10 mouse cellular contexts compared by ENCODE assay signal in the genomic region with DNA sequence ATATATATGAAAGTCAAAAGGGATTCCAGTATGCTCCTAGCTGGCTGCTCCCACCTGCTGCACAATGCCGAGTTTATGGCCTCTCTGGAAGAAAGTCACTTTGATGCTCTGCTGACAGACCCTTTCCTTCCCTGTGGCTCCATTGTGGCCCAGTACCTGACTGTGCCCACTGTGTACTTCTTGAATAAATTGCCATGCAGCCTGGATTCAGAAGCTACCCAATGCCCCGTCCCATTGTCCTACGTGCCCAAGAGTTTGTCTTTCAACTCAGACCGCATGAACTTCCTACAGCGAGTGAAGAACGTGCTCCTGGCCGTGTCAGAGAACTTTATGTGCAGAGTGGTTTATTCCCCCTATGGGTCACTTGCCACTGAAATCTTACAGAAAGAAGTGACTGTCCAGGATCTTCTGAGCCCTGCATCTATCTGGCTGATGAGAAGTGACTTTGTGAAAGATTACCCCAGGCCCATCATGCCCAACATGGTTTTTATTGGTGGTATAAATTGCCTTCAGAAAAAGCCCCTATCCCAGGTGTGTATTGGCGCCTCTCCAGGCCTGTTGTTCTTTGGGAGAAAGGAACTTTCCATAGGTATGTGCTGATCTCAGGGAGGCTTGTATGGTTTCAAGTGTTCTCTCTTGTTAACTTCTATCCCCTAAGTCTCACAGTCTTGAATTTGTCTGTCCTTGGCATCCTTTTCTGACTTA. TPM values are rescaled to one million over a fixed set of nuclear protein-coding genes. Genes with fewer than 3 reads are reported as not detected.
DNase-seq lines count a peak whose midpoint lies in the region; ATAC-seq lines count a peak whose summit lies in the region.
"Had no signal": no experiment of that assay in that cellular context is flagged by ENCODE, and none has a peak within 500 bp of the region (broad histone marks: within the 10 kb centered on the region; RNA-seq: fewer than 3 reads in every experiment).

No protein-coding gene starts in this region.

- no peaks in the 10 kb centered on the region for H3K4me1 ChIP-seq in heart, embryonic 10.5 days
- H3K4me1 ChIP-seq in midbrain, embryonic 14.5 days (ENCODE audit: control insufficient read depth, insufficient read depth, low read length), result no peaks in the 10 kb centered on the region
- H3K4me1 ChIP-seq: embryonic facial prominence, embryonic 15.5 days had no signal

- intact Hi-C loops in heart, postnatal 36 days (cut with DNase I), result no loop called here

- no peaks in the 10 kb centered on the region for H3K27me3 ChIP-seq in heart, embryonic 10.5 days (ENCODE audit: insufficient read depth, poor library complexity, severe bottlenecking)
- no peaks in the 10 kb centered on the region for H3K27me3 ChIP-seq in midbrain, embryonic 14.5 days (ENCODE audit: control insufficient read depth, insufficient read depth, low read length)
- H3K27me3 ChIP-seq: embryonic facial prominence, embryonic 15.5 days; liver, embryonic 13.5 days had no signal

- no peaks in the 10 kb centered on the region for H3K36me3 ChIP-seq in heart, embryonic 10.5 days
- H3K36me3 ChIP-seq in midbrain, embryonic 14.5 days (ENCODE audit: control insufficient read depth, insufficient read depth, low read length), result no peaks in the 10 kb centered on the region
- H3K36me3 ChIP-seq: embryonic facial prominence, embryonic 15.5 days; liver, embryonic 13.5 days had no signal

- H3K4me3 ChIP-seq in heart, embryonic 10.5 days, result no peak overlapping the region
- H3K4me3 ChIP-seq in midbrain, embryonic 14.5 days (replicated peaks; ENCODE audit: low read depth, low read length), result no peak overlapping the region
- H3K4me3 ChIP-seq: embryonic facial prominence, embryonic 15.5 days; liver, embryonic 13.5 days had no signal

- H3K9ac ChIP-seq in midbrain, embryonic 14.5 days (replicated peaks; ENCODE audit: low read length), result no peak overlapping the region
- H3K9ac ChIP-seq: embryonic facial prominence, embryonic 15.5 days; liver, embryonic 13.5 days had no signal

- peaks cover 59% of the 10 kb centered on the region for H3K9me3 ChIP-seq in heart, embryonic 10.5 days
- H3K9me3 ChIP-seq in midbrain, embryonic 14.5 days (ENCODE audit: control insufficient read depth, low read length), result peaks cover 60% of the 10 kb centered on the region

- H3K27ac ChIP-seq in heart, embryonic 10.5 days, result no peak overlapping the region
- no peak overlapping the region for H3K27ac ChIP-seq in midbrain, embryonic 14.5 days (replicated peaks; ENCODE audit: low read depth, low read length)
- H3K27ac ChIP-seq: embryonic facial prominence, embryonic 15.5 days; liver, embryonic 13.5 days had no signal

- 0 out of 2 replicates have a peak, but pooled peaks have one; percentile 6 for ATAC-seq in granulocyte monocyte progenitor cell, adult 5-6 weeks (replicated peaks; ENCODE audit: poor library complexity, severe bottlenecking)
- peak; percentile 21; the same call in 1 of the 2 replicates for ATAC-seq in midbrain, embryonic 14.5 days (ENCODE audit: low FRiP score, low TSS enrichment)

- H3K4me2 ChIP-seq in midbrain, embryonic 14.5 days (ENCODE audit: low read length), result no peak overlapping the region
- H3K4me2 ChIP-seq: embryonic facial prominence, embryonic 15.5 days; liver, embryonic 13.5 days had no signal

- 57% methylated on average over 8 of the region's 8 CpGs for WGBS in heart, embryonic 10.5 days
- WGBS in midbrain, embryonic 14.5 days, result 60% methylated on average over 8 of the region's 8 CpGs

- DNase-seq in heart, embryonic 10.5 days (ENCODE audit: low spot score), result peak; percentile 87
- DNase-seq in heart, postnatal 36 days, result no peak
- peak; percentile 12 for DNase-seq in CD4-positive helper T cell, adult 2 months (ENCODE audit: low read depth, low spot score)
- peak; percentile 2 for DNase-seq in midbrain, embryonic 14.5 days
- no peak for DNase-seq in layer of hippocampus, adult 9-10 months (ENCODE audit: low spot score)
- DNase-seq in right cerebral cortex, postnatal 25 days, result no peak
- no peak for DNase-seq in cerebellum, adult 9-10 months
- DNase-seq: liver, embryonic 13.5 days had no signal

RNA-seq across cellular contexts. Expression of a gene that starts 0.7 kb away (rescaled TPM):
- polyA plus RNA-seq in heart, embryonic 10.5 days (2016; fragmentation: Nextera tagmentation; extraction: Ambion mirVana), result not detected in 2 replicates
- not detected for total RNA-seq in heart, postnatal 36 days (2021)
- 0.83 and 1.2 TPM in 2 replicates for total RNA-seq in granulocyte monocyte progenitor cell, adult 5-6 weeks (2014; fragmentation: Nextera tagmentation)
- total RNA-seq in granulocyte monocyte progenitor cell, adult 5-6 weeks (2017), result 0.72 TPM in 1 of 2 replicates, not detected in the other
- polyA plus RNA-seq in midbrain, embryonic 14.5 days (2014; fragmentation: Nextera tagmentation; extraction: Ambion mirVana), result not detected in 2 replicates
- polyA plus RNA-seq: liver, embryonic 13.5 days had no signal

RNA-seq across cellular contexts. Expression of a gene that starts 6.9 kb away (rescaled TPM):
- polyA plus RNA-seq in heart, embryonic 10.5 days (2016; fragmentation: Nextera tagmentation; extraction: Ambion mirVana), result 8.1 and 9.9 TPM in 2 replicates
- under 1 TPM in 1 of 2 experiments, not detected in 1; 0.33 TPM for total RNA-seq in heart, postnatal 36 days (2021)
- total RNA-seq in granulocyte monocyte progenitor cell, adult 5-6 weeks (2014; fragmentation: Nextera tagmentation), result not detected in 2 replicates
- total RNA-seq in granulocyte monocyte progenitor cell, adult 5-6 weeks (2017), result 1.1 TPM in 1 of 2 replicates, not detected in the other
- polyA plus RNA-seq in midbrain, embryonic 14.5 days (2014; fragmentation: Nextera tagmentation; extraction: Ambion mirVana), result 12.9 and 14.2 TPM in 2 replicates

RNA-seq across cellular contexts. Expression of a gene that starts 12.1 kb away (rescaled TPM):
- polyA plus RNA-seq in heart, embryonic 10.5 days (2016; fragmentation: Nextera tagmentation; extraction: Ambion mirVana), result 0.13 TPM in 1 of 2 replicates, not detected in the other
- under 1 TPM in 1 of 2 experiments, not detected in 1; 0.14 TPM for total RNA-seq in heart, postnatal 36 days (2021)
- total RNA-seq in granulocyte monocyte progenitor cell, adult 5-6 weeks (2014; fragmentation: Nextera tagmentation), result 1.2 and 2.5 TPM in 2 replicates
- not detected in 2 replicates for total RNA-seq in granulocyte monocyte progenitor cell, adult 5-6 weeks (2017)
- not detected in 2 replicates for polyA plus RNA-seq in midbrain, embryonic 14.5 days (2014; fragmentation: Nextera tagmentation; extraction: Ambion mirVana)
- polyA plus RNA-seq: embryonic facial prominence, embryonic 15.5 days; liver, embryonic 13.5 days had no signal

RNA-seq across cellular contexts. Expression of a gene that starts 14.3 kb away (rescaled TPM):
- 0.58 and 0.82 TPM in 2 replicates for polyA plus RNA-seq in heart, embryonic 10.5 days (2016; fragmentation: Nextera tagmentation; extraction: Ambion mirVana)
- total RNA-seq in heart, postnatal 36 days (2021), result not detected
- 0.34 TPM in 1 of 2 replicates, not detected in the other for total RNA-seq in granulocyte monocyte progenitor cell, adult 5-6 weeks (2014; fragmentation: Nextera tagmentation)
- 0.10 and 0.13 TPM in 2 replicates for total RNA-seq in granulocyte monocyte progenitor cell, adult 5-6 weeks (2017)
- 0.66 and 1.8 TPM in 2 replicates for polyA plus RNA-seq in midbrain, embryonic 14.5 days (2014; fragmentation: Nextera tagmentation; extraction: Ambion mirVana)

RNA-seq across cellular contexts. Expression of a gene that starts 46.7 kb away (rescaled TPM):
- not detected in 2 replicates for polyA plus RNA-seq in heart, embryonic 10.5 days (2016; fragmentation: Nextera tagmentation; extraction: Ambion mirVana)
- under 1 TPM; 0.24 to 0.42 TPM for total RNA-seq in heart, postnatal 36 days (2021)
- total RNA-seq in granulocyte monocyte progenitor cell, adult 5-6 weeks (2014; fragmentation: Nextera tagmentation), result 1.4 and 7.4 TPM in 2 replicates
- 0.98 and 0.99 TPM in 2 replicates for total RNA-seq in granulocyte monocyte progenitor cell, adult 5-6 weeks (2017)
- polyA plus RNA-seq in midbrain, embryonic 14.5 days (2014; fragmentation: Nextera tagmentation; extraction: Ambion mirVana), result not detected in 2 replicates
- polyA plus RNA-seq: embryonic facial prominence, embryonic 15.5 days; liver, embryonic 13.5 days had no signal

Comparison
In these comparisons a context has a peak if more than half of its experiments do, and no peak if none do; other contexts are left out.
1. DNase-seq: peak in heart, embryonic 10.5 days (single experiment), CD4-positive helper T cell, adult 2 months (single experiment) and midbrain, embryonic 14.5 days (single experiment); none in heart, postnatal 36 days (0 of 2), layer of hippocampus, adult 9-10 months (single experiment), right cerebral cortex, postnatal 25 days (single experiment) and cerebellum, adult 9-10 months (single experiment).